Mouse (Mus musculus) right cerebral cortex, postnatal 10 days (tissue): Measurements from ENCODE around the gene Nox3.

Experiments
- DNase-seq, 2 experiments: peaks; one replicate each; pipeline ENCODE4 v3.0.0; 2021; ENCODE audit warnings: low spot score in 2 of 2

The Nox3 gene

GRCm38 (mm10) chr17:3696161-3696560 lies at the start of gene Nox3:
TSS of gene Nox3 (minus strand) at chr17:3696261.
- no peak for DNase-seq

- no peak for DNase-seq
Observed at GRCm38 (mm10) chr17:3744402-3744801, 48.3 kb upstream of the Nox3 start.

- no peak for DNase-seq
Observed at GRCm38 (mm10) chr17:3736936-3737335, 40.9 kb upstream of the Nox3 start.

- DNase-seq = no peak
Observed at GRCm38 (mm10) chr17:3734286-3734685, 38.2 kb upstream of the Nox3 start.

GRCm38 (mm10) chr17:3705350-3705930 lies 9.4 kb upstream of the Nox3 start:
- DNase-seq = no peak

GRCm38 (mm10) chr17:3702320-3702719 lies 6.3 kb upstream of the Nox3 start:
- peak; percentile 28 to 42 for DNase-seq

- no peak for DNase-seq
Observed at GRCm38 (mm10) chr17:3692817-3693216, 3.2 kb downstream of the Nox3 start.

GRCm38 (mm10) chr17:3690499-3691258 lies 5.4 kb downstream of the Nox3 start:
- no peak for DNase-seq

GRCm38 (mm10) chr17:3683662-3684061 lies 12.4 kb downstream of the Nox3 start:
- no peak for DNase-seq

GRCm38 (mm10) chr17:3669226-3669625 lies 26.8 kb downstream of the Nox3 start:
- DNase-seq = peak; percentile 25 to 56

- no peak for DNase-seq
Observed at GRCm38 (mm10) chr17:3667287-3667686, 28.8 kb downstream of the Nox3 start.

GRCm38 (mm10) chr17:3665321-3665720 lies 30.7 kb downstream of the Nox3 start:
- DNase-seq = no peak

GRCm38 (mm10) chr17:3659497-3659896 lies 36.6 kb downstream of the Nox3 start:
- DNase-seq = no peak

- DNase-seq = no peak
Observed at GRCm38 (mm10) chr17:3650377-3650776, 45.7 kb downstream of the Nox3 start.

- no peak for DNase-seq
Observed at GRCm38 (mm10) chr17:3643582-3643981, 52.5 kb downstream of the Nox3 start.

GRCm38 (mm10) chr17:3641456-3641855 lies 54.6 kb downstream of the Nox3 start:
- DNase-seq = no peak

- DNase-seq = no peak
Observed at GRCm38 (mm10) chr17:3638757-3639156, 57.3 kb downstream of the Nox3 start.

GRCm38 (mm10) chr17:3632501-3632900 lies 63.6 kb downstream of the Nox3 start:
- no peak for DNase-seq

- DNase-seq = no peak
Observed at GRCm38 (mm10) chr17:3616329-3617216, 79.5 kb downstream of the Nox3 start.

- no peak for DNase-seq
Observed at GRCm38 (mm10) chr17:3615553-3615952, 80.5 kb downstream of the Nox3 start.

- DNase-seq = no peak
Observed at GRCm38 (mm10) chr17:3611781-3612075, 84.3 kb downstream of the Nox3 start.

- peak; percentile 55 to 60 for DNase-seq
Observed at GRCm38 (mm10) chr17:3610928-3611780, 84.9 kb downstream of the Nox3 start.
